Mouse (Mus musculus) kidney, adult 10 weeks (tissue): Measurements from ENCODE around the gene Lmcd1. TPM values are rescaled to one million over a fixed set of nuclear protein-coding genes. Genes with fewer than 3 reads are reported as not detected.

Experiments used
- polyA plus RNA-seq: library from polyadenylated mRNA; stranded (reverse); fragments of 350-450 nt; fragmentation: Illumina TruSeq; extraction: RNeasy Lipid Tissue Mini Kit (QIAGEN cat#74804); gene quantifications from one replicate; pipeline ENCODE4 v1.2.3, GENCODE M21; 2014; ENCODE audit warnings: low read depth, low replicate concordance

The Lmcd1 gene
- polyA plus RNA-seq = 3.5 TPM

GRCm38 (mm10) chr6:112273501-112274205 is at the start of gene Lmcd1:
Gene Lmcd1, plus strand, starts transcription at chr6:112273758.

Other genes starting within 250 kb of the Lmcd1 start
- 0.81 TPM for gene Ssu2, start 114.3 kb downstream of the Lmcd1 start, polyA plus RNA-seq
- not detected for gene Cav3, start 185.7 kb downstream of the Lmcd1 start, polyA plus RNA-seq
- gene Oxtr, start 216.2 kb downstream of the Lmcd1 start, polyA plus RNA-seq = 0.20 TPM